Mouse (Mus musculus) liver, adult 2 months (tissue): ENCODE measurements around the gene Tcp11. TPM values are rescaled to one million over a fixed set of nuclear protein-coding genes. Genes with fewer than 3 reads are reported as not detected.
A peak's percentile ranks its signal among the peaks of the same experiment; 100 is the strongest.

Experiments used
- DNase-seq: peaks from one replicate; pipeline ENCODE4 v3.0.0-alpha.2; 2011; ENCODE audit warnings: low read depth, low spot score; ENCODE audit errors: extremely low read depth
- H3K27ac ChIP-seq: fragments of 200-500 bp; replicated peaks from 2 replicates; pipeline ENCODE4 v1.5.1; 2012; ENCODE audit warnings: low read depth, mild to moderate bottlenecking, control low read depth, inconsistent platforms, low read length; ENCODE audit not compliant: insufficient read depth
- H3K27me3 ChIP-seq: fragments of 200-500 bp; 2 replicates; pipeline ENCODE4 v1.6.1; 2012; ENCODE audit warnings: mild to moderate bottlenecking, moderate library complexity, low read length, inconsistent platforms; ENCODE audit not compliant: control insufficient read depth, insufficient read depth
- H3K36me3 ChIP-seq: fragments of 200-500 bp; 2 replicates; pipeline ENCODE4 v1.6.1; 2012; ENCODE audit warnings: low read length, inconsistent platforms; ENCODE audit not compliant: control insufficient read depth, insufficient read depth
- H3K4me1 ChIP-seq: fragments of 200-500 bp; 2 replicates; pipeline ENCODE4 v1.6.1; 2011; ENCODE audit warnings: low read length; ENCODE audit not compliant: control insufficient read depth, insufficient read depth
- H3K4me3 ChIP-seq: fragments of 200-500 bp; 2 replicates; pipeline ENCODE4 v1.5.1; 2011; ENCODE audit warnings: low read depth, mild to moderate bottlenecking, control low read depth, low read length, moderate library complexity; ENCODE audit not compliant: insufficient read depth
- H3K79me2 ChIP-seq: fragments of 200-500 bp; 2 replicates; pipeline ENCODE4 v1.6.1; 2012; ENCODE audit warnings: inconsistent platforms, mild to moderate bottlenecking, low read length, moderate library complexity; ENCODE audit not compliant: control insufficient read depth, insufficient read depth
- H3K9ac ChIP-seq: fragments of 200-500 bp; 2 replicates; pipeline ENCODE4 v1.6.1; 2012; ENCODE audit warnings: low read depth, mild to moderate bottlenecking, control low read depth, inconsistent platforms, low read length
- CTCF ChIP-seq: fragments of 200-500 bp; IDR thresholded peaks from 2 replicates; pipeline ENCODE4 v1.5.1; 2011; ENCODE audit warnings: low read depth, low read length, control low read depth
- POLR2A ChIP-seq: fragments of 200-500 bp; IDR thresholded peaks from 2 replicates; pipeline ENCODE4 v1.6.1; 2011; ENCODE audit warnings: low read length, control low read depth; ENCODE audit not compliant: insufficient read depth; ENCODE audit errors: extremely low read depth
- WGBS: fragments of 180-500 bp; shearing (Covaris S2); methylation state at CpG from one replicate; pipeline ENCODE4 v1.1.7; 2018; 5-methylcytosine and 5-hydroxymethylcytosine counted together
- polyA plus RNA-seq: library from polyadenylated mRNA; depleted of rRNA; stranded (reverse); fragments of >200 nt; gene quantifications from 2 replicates; pipeline ENCODE4 v1.2.3, GENCODE M21; 2012
- total RNA-seq: library from RNA; depleted of rRNA; stranded (reverse); fragments of >200 nt; gene quantifications from 2 replicates; pipeline ENCODE4 v1.2.3, GENCODE M21; 2014

The Tcp11 gene
- total and polyA plus RNA-seq, 2 experiments: not detected

GRCm38 (mm10) chr17:28030446-28030845 is 50.0 kb downstream of the Tcp11 start:
- H3K4me1 ChIP-seq: peaks cover 38% of the 10 kb centered on the region
- TF ChIP-seq CTCF: no peak
- no peak for TF ChIP-seq POLR2A
- H3K9ac ChIP-seq: no peak overlapping the region
- no peaks in the 10 kb centered on the region for H3K27me3 ChIP-seq
- H3K27ac ChIP-seq: no peak overlapping the region
- H3K36me3 ChIP-seq: no peaks in the 10 kb centered on the region
- DNase-seq: no peak
- H3K4me3 ChIP-seq: no peak overlapping the region
- WGBS: 84% methylated on average over 10 of the region's 10 CpGs
- peaks cover 4% of the 10 kb centered on the region; the same call in 1 of the 2 replicates for H3K79me2 ChIP-seq

DNA sequence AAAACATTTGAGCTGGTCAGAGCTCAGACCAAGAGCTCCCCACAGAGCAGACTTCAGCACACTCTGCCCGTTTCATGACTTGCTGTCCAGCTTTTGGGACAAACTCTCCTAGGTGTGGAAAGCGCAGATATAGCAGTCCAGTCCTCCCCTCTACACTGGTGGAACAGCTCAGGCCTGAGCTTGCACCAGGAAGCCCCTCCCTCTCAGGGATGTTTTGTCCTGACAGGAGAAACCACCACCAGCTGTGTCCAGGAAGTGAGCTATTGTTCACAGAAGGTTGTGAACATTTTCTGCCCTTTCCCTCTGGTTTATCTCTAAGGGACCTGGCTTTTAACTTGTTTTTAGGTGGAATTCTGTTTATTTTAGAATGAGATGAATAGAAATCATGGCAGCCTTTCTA is 51.1 kb downstream of the Tcp11 start:
- H3K27me3 ChIP-seq: no peaks in the 10 kb centered on the region
- DNase-seq: no peak
- peak overlapping the region; percentile 43 for H3K27ac ChIP-seq
- TF ChIP-seq CTCF (no peak), POLR2A (no peak)
- no peak overlapping the region for H3K9ac ChIP-seq
- H3K4me3 ChIP-seq: no peak overlapping the region
- H3K4me1 ChIP-seq: peaks cover 41% of the 10 kb centered on the region
- WGBS: 88% methylated on average over 2 of the region's 2 CpGs
- H3K36me3 ChIP-seq: no peaks in the 10 kb centered on the region
- H3K79me2 ChIP-seq: peaks cover 4% of the 10 kb centered on the region; the same call in 1 of the 2 replicates

DNA sequence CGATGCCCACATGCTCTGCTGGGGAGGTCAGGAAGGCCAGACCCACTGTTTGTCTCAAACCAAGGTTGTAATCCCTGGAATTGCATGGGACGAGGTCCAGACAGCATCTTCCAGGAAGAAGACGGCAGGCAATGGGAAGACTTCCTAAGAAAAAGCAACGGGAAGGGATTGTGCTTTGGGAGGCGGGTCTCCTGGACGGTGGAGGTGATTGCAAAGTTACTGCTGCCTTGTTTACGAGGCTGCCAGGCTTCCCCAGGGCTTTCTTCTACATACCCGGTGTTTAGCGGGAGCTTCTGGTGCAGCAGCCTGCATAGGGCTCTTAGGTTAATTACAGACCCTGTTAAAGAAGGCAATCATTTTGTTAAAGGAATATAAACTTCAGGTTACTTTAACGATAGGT is 52.2 kb downstream of the Tcp11 start:
- H3K4me1 ChIP-seq: peaks cover 40% of the 10 kb centered on the region
- WGBS: 81% methylated on average over 10 of the region's 10 CpGs
- H3K4me3 ChIP-seq: no peak overlapping the region
- DNase-seq: no peak
- H3K27me3 ChIP-seq: no peaks in the 10 kb centered on the region
- no peaks in the 10 kb centered on the region for H3K36me3 ChIP-seq
- H3K9ac ChIP-seq: no peak overlapping the region
- no peak for TF ChIP-seq POLR2A
- no peak for TF ChIP-seq CTCF
- peaks cover 4% of the 10 kb centered on the region; the same call in 1 of the 2 replicates for H3K79me2 ChIP-seq
- no peak overlapping the region for H3K27ac ChIP-seq

- TF ChIP-seq CTCF (no peak), POLR2A (no peak)
- peaks cover 40% of the 10 kb centered on the region for H3K4me1 ChIP-seq
- no peak for DNase-seq
- H3K36me3 ChIP-seq: no peaks in the 10 kb centered on the region
- H3K4me3 ChIP-seq: no peak overlapping the region
- H3K9ac ChIP-seq: no peak overlapping the region
- 88% methylated on average over 6 of the region's 6 CpGs for WGBS
- H3K27me3 ChIP-seq: no peaks in the 10 kb centered on the region
- no peak overlapping the region; the same call in 1 of the 2 replicates for H3K27ac ChIP-seq
- H3K79me2 ChIP-seq: peaks cover 4% of the 10 kb centered on the region; the same call in 1 of the 2 replicates
Observed at GRCm38 (mm10) chr17:28027197-28027596, 53.2 kb downstream of the Tcp11 start.

DNA sequence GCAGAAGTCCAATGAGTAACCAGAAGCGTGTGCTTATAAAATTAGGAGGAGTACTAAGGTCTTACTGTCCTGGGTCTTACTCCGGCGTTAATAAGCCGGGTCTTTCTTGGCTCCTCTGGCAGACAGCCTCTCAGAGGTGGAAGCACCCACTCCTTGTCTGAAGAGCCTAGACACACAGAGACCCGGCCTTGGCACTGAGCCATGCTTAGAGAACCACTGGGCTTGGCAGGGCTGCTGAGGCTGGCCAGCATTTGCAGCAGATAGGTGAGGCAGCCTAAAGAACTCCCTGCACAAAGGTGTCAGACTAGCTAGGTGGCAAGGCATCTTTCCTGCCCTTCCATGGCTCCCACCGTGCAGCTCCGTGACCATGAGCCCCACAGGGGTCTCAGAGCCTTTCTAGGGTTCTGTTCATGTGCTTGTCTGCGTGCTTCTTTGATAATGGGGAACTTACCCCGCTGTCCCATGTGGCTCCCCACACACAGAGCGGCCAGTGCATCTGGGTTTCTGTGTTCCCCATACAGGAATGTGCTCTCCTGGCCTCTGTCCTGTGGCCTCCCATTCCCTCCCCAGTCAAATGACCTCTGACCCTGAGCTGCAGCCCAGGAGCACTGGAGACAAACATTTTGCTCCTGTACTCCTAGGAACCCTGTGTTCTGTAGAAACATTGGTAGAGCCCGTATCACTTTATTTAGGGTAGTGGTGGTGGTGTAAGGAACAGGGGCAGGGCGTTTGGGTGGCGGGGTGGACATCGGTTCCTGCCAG is 54.1 kb downstream of the Tcp11 start:
- Histone ChIP-seq H3K27me3 (no peaks in the 10 kb centered on the region), H3K4me3 (no peak overlapping the region), H3K9ac (peak overlapping the region; percentile 20), H3K79me2 (peaks cover 4% of the 10 kb centered on the region; the same call in 1 of the 2 replicates), H3K27ac (peak overlapping the region; percentile 36), H3K36me3 (no peaks in the 10 kb centered on the region), H3K4me1 (peaks cover 38% of the 10 kb centered on the region)
- TF ChIP-seq CTCF (no peak), POLR2A (no peak)
- WGBS: 30% methylated on average over 14 of the region's 14 CpGs
- peak; percentile 80 for DNase-seq

GRCm38 (mm10) chr17:28025541-28025961 is 54.9 kb downstream of the Tcp11 start:
- H3K27ac ChIP-seq: peak overlapping the region; percentile 36
- DNase-seq: peak; percentile 45
- 34% methylated on average over 5 of the region's 5 CpGs for WGBS

More at GRCm38 (mm10) chr17:28025541-28025961, 54.9 kb downstream of the Tcp11 start:
- Histone ChIP-seq H3K36me3 (no peaks in the 10 kb centered on the region), H3K4me1 (peaks cover 35% of the 10 kb centered on the region), H3K79me2 (peaks cover 4% of the 10 kb centered on the region; the same call in 1 of the 2 replicates), H3K9ac (peak overlapping the region; percentile 14; the same call in 1 of the 2 replicates), H3K27me3 (no peaks in the 10 kb centered on the region), H3K4me3 (no peak overlapping the region)
- TF ChIP-seq CTCF (no peak), POLR2A (no peak)
